Mouse (Mus musculus): Measurements from ENCODE around the gene Gm20388. TPM values are rescaled to one million over a fixed set of nuclear protein-coding genes. Genes with fewer than 3 reads are reported as not detected.
A peak's percentile ranks its signal among the peaks of the same experiment; 100 is the strongest.

Gm20388 gene
- polyA plus RNA-seq, 1 experiment from 2014 or later = not detected

DNA sequence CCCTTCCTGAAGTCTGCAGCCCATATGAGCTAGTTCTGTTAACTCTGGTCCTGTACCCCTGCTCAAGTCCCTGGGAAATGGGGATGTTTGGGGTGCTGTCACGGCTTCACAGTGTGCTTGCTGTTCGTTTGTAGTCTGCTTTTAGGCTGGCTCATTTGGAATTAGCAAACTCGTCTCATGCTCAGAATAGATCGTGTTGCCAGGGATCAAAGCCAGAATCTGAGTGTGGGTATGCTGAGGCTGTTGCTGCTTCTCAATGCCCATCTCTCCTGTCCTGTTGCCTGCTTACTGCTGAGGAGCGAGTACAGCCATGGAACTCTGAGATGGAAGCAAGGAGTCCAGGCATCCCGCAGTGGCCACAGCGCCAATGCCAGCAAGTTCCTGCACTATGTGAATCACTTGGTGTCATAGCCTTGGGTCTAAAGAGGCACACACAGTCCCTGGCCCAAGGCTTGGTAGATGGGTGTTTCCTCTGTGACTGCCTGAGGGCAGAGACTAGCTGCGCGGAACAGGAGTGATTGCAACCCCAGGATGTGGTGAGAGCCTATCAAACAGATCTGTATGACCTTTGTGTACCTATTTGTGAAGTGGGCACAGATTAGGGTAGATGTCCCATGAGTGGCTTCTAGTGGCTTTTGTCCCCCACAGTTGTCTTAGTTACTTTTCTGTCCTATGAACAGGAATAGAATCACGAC, 4364.9 kb downstream of the Gm20388 start:
- no peaks in the 10 kb centered on the region for H3K27me3 ChIP-seq
- peaks cover 38% of the 10 kb centered on the region for H3K4me1 ChIP-seq (replicated peaks)
- H3K4me2 ChIP-seq = no peak overlapping the region
- no peaks in the 10 kb centered on the region for H3K36me3 ChIP-seq
- no peak for ATAC-seq (replicated peaks; ENCODE audit: insufficient number of reproducible peaks, insufficient read depth, low FRiP score, low read depth)
- WGBS = 89% methylated on average over 10 of the region's 10 CpGs
- H3K9me3 ChIP-seq (replicated peaks) = no peaks in the 10 kb centered on the region
- H3K27ac ChIP-seq = no peak overlapping the region
- H3K9ac ChIP-seq = no peak overlapping the region
- no peak overlapping the region for H3K4me3 ChIP-seq

DNA sequence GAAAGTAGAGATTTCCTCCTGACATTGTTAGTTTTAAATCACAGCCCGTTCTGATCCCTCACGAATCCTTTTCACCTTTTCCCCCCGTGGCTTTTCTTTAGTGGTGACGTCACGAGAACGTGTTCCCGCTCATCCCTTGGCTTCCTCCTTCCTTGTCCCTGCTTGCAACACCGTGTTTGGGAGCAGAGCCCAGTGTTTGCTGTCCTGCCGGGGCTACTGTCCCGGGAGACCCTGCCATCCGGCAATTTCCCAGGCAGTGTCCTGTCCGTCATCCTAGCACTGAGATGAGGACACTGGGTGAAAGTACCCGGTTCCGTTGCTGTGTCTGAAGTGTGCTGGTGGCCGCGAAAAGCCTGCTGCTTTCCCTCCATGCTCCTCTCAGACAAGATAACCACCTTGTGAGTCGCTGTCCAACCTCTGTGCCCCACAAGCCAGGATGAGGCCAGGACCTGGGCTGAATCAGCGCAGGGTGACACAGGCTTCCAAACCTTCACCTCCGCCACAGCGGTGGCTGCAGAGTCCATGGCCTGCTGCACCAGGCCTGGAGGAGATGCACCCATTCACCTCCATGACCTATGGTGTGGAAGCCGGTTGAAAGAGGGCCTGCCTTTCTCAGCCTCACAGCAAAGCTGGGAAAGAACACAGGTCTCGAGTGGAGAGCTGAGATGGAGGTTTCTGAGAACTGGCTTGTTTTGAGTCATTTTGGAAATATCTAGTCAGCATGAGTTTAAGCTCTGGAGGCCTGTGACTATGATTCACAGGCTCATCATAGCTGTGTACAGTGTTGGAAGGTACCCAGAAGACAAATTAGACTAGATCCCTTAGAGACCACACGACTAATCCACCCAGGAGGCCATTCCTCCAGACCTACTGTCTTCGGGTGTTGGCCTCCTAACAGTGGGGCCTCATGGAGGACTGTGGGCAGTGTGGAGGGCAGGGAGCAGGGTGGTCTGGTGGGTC, 4367.6 kb downstream of the Gm20388 start:
- H3K4me1 ChIP-seq (replicated peaks) = peaks cover 52% of the 10 kb centered on the region
- H3K4me3 ChIP-seq = no peak overlapping the region
- WGBS = 65% methylated on average over 24 of the region's 24 CpGs
- H3K27me3 ChIP-seq = no peaks in the 10 kb centered on the region
- no peak overlapping the region for H3K27ac ChIP-seq
- no peaks in the 10 kb centered on the region for H3K36me3 ChIP-seq
- no peak for ATAC-seq (replicated peaks; ENCODE audit: insufficient number of reproducible peaks, insufficient read depth, low FRiP score, low read depth)
- no peak overlapping the region for H3K9ac ChIP-seq
- no peaks in the 10 kb centered on the region for H3K9me3 ChIP-seq (replicated peaks)
- no peak overlapping the region for H3K4me2 ChIP-seq

DNA sequence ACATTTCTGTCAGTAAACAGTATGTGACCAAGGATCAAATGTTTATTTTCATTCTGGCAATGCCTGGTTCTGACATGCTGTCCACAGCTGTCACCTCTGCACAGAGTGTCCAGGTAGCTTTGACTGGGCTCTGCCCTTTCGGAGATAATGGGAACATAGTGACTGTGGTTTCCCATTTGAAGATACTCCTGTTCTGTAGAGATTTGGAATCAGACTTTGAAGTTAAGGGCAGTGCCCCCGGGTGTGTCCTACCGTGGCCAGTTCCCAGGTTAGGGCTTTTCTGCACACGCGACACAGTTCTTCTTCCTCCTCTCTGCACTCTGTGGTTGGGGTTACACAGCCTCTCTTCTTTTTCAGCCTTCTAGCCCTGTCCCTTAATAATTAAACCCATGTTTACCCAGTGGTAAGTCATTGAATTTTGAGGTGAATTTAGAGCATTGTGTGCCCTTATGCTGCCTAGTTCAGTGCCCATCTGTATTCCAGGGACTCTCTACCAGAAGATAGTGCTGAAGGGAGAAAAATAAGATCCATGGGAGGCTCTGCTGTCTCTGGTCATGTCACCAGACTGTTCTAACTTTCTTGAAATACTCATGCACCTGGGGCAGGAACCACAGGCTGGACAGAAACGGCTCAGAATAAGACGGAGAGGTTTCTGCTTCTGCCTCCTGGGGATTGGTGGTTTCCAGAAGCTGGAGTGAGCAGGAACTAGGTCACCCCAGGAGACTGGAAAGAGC, 4368.5 kb downstream of the Gm20388 start:
- no peak overlapping the region for H3K9ac ChIP-seq
- no peak overlapping the region for H3K4me3 ChIP-seq
- H3K36me3 ChIP-seq = no peaks in the 10 kb centered on the region
- WGBS = 84% methylated on average over 7 of the region's 7 CpGs
- H3K27ac ChIP-seq = no peak overlapping the region
- H3K4me1 ChIP-seq (replicated peaks) = peaks cover 61% of the 10 kb centered on the region
- H3K27me3 ChIP-seq = no peaks in the 10 kb centered on the region
- ATAC-seq (replicated peaks; ENCODE audit: insufficient number of reproducible peaks, insufficient read depth, low FRiP score, low read depth) = no peak
- H3K9me3 ChIP-seq (replicated peaks) = no peaks in the 10 kb centered on the region
- no peak overlapping the region for H3K4me2 ChIP-seq

DNA sequence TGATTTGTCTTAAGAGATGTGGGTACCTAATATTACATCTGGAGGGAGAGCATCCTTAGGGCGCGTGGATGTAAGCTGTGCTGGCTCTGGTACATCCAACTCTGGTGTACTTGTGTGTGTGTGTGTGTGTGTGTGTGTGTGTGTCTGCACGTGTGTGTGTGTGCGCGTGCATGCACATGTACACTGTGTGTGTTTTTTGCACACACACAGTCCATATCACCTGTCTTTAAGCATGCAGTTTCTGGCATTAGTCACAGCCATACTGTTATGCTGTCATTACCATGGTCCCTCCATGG, 4369.0 kb downstream of the Gm20388 start:
- Histone ChIP-seq H3K4me3 (no peak overlapping the region), H3K9me3 (replicated peaks) (no peaks in the 10 kb centered on the region), H3K4me2 (no peak overlapping the region), H3K4me1 (replicated peaks) (peaks cover 66% of the 10 kb centered on the region), H3K27me3 (no peaks in the 10 kb centered on the region), H3K9ac (no peak overlapping the region), H3K36me3 (no peaks in the 10 kb centered on the region), H3K27ac (no peak overlapping the region)
- WGBS = 92% methylated on average over 5 of the region's 5 CpGs
- ATAC-seq (replicated peaks; ENCODE audit: insufficient number of reproducible peaks, insufficient read depth, low FRiP score, low read depth) = no peak

DNA sequence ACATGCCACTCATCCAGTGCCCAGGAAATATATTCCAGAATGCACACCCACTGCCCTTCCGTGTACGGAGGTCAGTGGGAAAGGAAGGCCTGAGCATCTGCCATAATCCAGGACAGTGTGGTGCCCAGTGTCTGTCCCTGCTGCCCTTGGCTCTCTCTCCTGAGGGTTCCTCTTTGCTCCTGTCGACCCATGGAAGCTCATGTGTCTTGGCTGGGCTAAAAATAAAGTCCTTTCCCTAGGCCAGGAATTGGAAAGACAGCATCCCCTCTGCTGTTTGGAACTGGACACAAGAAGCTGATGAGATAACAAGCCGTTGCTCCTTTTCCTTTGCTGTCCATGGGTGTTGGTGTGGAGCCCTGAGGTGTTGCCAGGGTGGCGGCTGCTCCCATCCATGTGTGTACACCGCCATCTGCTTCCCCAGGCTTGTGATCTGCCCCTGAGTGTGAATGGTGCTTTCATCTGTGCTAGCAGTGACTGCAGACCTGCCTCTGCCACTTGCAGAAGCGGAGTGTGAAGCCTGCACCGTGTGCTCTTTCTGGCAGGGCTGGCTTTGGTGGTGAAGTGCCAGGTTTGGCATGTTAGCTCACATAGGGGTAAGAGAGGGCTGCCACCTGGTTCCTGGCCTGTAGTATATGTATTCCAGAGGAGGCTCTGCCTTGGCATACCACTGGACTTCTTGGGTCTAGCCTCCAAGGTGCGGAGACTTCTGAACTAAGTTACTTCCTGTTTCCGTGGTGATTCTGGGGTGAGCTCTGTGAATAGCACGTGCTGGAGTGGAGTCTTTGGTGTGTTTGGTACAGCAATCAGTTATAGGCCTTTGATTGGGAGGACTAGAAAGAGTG, 4371.3 kb downstream of the Gm20388 start:
- Histone ChIP-seq H3K4me1 (replicated peaks) (peaks cover 77% of the 10 kb centered on the region), H3K27ac (peak overlapping the region; percentile 87), H3K4me3 (no peak overlapping the region), H3K9me3 (replicated peaks) (no peaks in the 10 kb centered on the region), H3K9ac (peak overlapping the region; percentile 6; the same call in 1 of the 2 replicates), H3K27me3 (no peaks in the 10 kb centered on the region), H3K4me2 (0 out of 2 replicates have a peak overlapping the region, but pooled peaks have one; percentile 6), H3K36me3 (no peaks in the 10 kb centered on the region)
- 0 out of 2 replicates have a peak, but pooled peaks have one; percentile 5 for ATAC-seq (replicated peaks; ENCODE audit: insufficient number of reproducible peaks, insufficient read depth, low FRiP score, low read depth)
- 47% methylated on average over 11 of the region's 11 CpGs for WGBS

DNA sequence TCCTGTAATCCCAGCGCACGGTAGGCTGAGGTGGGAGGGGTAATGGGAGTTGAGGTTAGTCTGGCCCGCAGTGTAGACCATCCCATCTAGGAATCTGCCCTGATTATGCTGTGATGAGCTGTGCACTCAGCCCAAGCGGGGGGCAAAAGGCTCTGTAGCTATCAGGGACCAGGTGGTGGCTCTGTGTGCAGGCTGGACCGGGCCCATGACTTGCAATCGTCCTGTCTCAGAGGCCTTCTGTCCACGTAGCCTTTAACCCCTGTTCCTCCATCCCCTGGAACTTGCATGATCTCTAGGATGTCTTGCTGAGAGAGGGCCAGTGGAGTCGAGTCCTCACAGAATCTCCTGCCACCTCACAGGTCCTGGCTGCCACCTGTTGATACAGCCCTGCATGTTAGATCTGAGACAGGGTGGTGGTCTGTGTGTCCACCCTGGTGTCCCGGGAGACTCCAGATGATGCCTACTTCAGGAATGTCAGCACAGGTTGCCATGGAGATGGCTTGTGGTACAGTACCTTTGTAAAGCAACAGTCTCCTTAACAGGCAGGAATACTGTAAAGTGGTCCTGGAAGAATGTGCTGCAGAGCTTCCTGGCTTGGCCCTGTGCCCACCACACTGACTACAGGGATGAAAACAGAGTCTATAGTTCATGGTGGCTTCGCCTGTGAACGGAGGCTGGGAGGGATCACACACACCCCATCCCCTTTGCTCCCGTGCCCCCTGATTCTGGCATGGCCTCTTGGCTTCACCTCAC, 4372.4 kb downstream of the Gm20388 start:
- H3K4me2 ChIP-seq = no peak overlapping the region
- H3K27ac ChIP-seq = peak overlapping the region; percentile 87
- no peaks in the 10 kb centered on the region for H3K9me3 ChIP-seq (replicated peaks)
- no peaks in the 10 kb centered on the region for H3K36me3 ChIP-seq
- H3K4me1 ChIP-seq (replicated peaks) = peaks cover 82% of the 10 kb centered on the region
- no peak for ATAC-seq (replicated peaks; ENCODE audit: insufficient number of reproducible peaks, insufficient read depth, low FRiP score, low read depth)
- 0 out of 2 replicates have a peak overlapping the region, but pooled peaks have one; percentile 16 for H3K9ac ChIP-seq
- no peaks in the 10 kb centered on the region for H3K27me3 ChIP-seq
- no peak overlapping the region for H3K4me3 ChIP-seq
- 66% methylated on average over 12 of the region's 12 CpGs for WGBS

DNA sequence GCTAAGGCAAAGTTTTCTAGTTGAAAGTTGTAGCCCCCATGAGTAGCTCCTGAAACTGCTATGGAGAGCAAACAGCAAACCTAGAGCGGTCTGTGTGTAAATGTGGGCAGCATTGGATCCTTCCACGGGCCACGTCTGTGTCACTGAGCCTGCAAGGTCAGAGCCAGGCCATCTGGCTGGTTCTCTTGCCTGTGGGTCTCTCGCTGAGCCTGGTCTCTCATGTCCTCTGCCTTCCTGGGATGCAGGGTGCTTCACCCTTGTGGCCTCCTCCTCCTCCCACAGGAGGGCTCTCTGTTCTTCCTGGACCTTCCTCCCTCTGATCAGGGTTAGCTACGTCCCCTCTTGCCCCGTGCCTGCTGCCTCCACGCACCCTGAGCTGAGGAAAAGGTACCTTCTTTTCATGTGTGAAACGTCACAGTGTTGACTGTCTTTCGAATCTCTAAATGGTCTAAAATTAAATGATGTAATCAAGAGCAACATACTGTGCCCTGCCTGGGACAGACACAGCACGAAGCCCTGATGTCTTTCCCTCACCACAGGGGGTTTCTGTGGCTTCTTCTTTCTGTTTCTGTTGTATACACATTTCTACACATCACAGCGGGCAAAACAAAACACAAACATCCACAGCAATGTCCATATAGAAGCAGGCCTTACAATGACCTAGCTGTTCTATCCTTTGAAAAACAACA, 4373.1 kb downstream of the Gm20388 start:
- Histone ChIP-seq H3K27me3 (no peaks in the 10 kb centered on the region), H3K4me1 (replicated peaks) (peaks cover 77% of the 10 kb centered on the region), H3K36me3 (no peaks in the 10 kb centered on the region), H3K9me3 (replicated peaks) (no peaks in the 10 kb centered on the region), H3K27ac (peak overlapping the region; percentile 74), H3K4me2 (no peak overlapping the region), H3K9ac (peak overlapping the region; percentile 16; the same call in 1 of the 2 replicates), H3K4me3 (no peak overlapping the region)
- no peak for ATAC-seq (replicated peaks; ENCODE audit: insufficient number of reproducible peaks, insufficient read depth, low FRiP score, low read depth)
- 60% methylated on average over 11 of the region's 11 CpGs for WGBS

DNA sequence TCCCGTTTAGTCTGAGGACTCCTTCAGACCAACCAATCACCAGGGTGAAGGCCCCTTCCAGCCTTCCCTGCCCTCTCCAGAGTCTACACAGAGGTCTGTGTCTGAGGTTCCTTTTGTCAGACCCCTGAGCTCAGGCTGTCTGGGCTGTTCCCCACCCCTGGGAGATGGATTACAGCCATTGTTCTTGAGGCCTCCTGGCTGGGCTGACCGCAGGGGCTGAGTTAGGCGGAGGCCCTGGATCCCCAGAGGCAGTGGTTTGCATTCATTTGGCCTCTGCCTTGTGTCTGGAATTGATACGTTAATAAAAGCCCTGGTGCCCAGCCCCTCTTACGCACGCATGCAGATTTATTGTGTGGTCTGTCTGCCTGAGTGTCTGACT, 4373.7 kb downstream of the Gm20388 start:
- H3K27ac ChIP-seq = peak overlapping the region; percentile 74
- H3K4me3 ChIP-seq = no peak overlapping the region
- ATAC-seq (replicated peaks; ENCODE audit: insufficient number of reproducible peaks, insufficient read depth, low FRiP score, low read depth) = no peak
- H3K9me3 ChIP-seq (replicated peaks) = no peaks in the 10 kb centered on the region
- no peak overlapping the region for H3K9ac ChIP-seq
- H3K27me3 ChIP-seq = no peaks in the 10 kb centered on the region
- H3K4me2 ChIP-seq = no peak overlapping the region
- WGBS = 32% methylated on average over 6 of the region's 6 CpGs
- H3K36me3 ChIP-seq = no peaks in the 10 kb centered on the region
- H3K4me1 ChIP-seq (replicated peaks) = peaks cover 77% of the 10 kb centered on the region

DNA sequence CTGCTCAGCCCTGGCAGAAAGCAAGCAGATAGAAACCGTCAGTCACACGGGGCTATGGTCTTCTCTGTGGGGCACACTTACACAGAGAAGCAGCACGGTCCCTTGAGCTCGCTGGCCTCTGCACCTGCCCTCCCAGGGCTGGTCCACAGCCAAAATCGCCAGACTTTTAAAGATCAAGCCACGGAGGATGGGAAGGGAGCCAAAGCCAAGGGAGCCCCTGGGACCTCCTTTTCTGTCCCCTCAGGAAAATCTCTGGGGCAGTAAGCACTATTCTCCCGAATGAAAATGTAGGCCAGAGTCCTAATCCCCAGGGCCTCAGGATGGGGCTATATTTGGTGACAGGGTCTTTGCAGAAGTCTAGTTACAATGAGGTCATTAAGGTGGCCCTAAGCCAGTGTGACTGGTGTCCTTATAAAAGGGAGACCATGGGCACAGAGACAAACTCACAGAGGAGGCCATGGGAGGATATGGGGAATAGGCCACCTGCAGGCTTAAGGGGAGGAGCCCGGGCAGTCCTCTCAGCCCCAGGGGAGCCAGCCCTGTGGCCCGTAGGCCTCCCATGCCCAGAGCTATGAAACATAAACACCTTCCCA, 4374.4 kb downstream of the Gm20388 start:
- H3K9ac ChIP-seq = no peak overlapping the region
- peak overlapping the region; percentile 74 for H3K27ac ChIP-seq
- no peak overlapping the region for H3K4me3 ChIP-seq
- H3K4me2 ChIP-seq = peak overlapping the region; percentile 5; the same call in 1 of the 2 replicates
- 30% methylated on average over 9 of the region's 9 CpGs for WGBS
- no peaks in the 10 kb centered on the region for H3K36me3 ChIP-seq
- H3K4me1 ChIP-seq (replicated peaks) = peaks cover 74% of the 10 kb centered on the region
- H3K27me3 ChIP-seq = no peaks in the 10 kb centered on the region
- no peak for ATAC-seq (replicated peaks; ENCODE audit: insufficient number of reproducible peaks, insufficient read depth, low FRiP score, low read depth)
- no peaks in the 10 kb centered on the region for H3K9me3 ChIP-seq (replicated peaks)
